Mouse (Mus musculus): ENCODE measurements around the gene Slc16a7.

The Slc16a7 gene

DNA sequence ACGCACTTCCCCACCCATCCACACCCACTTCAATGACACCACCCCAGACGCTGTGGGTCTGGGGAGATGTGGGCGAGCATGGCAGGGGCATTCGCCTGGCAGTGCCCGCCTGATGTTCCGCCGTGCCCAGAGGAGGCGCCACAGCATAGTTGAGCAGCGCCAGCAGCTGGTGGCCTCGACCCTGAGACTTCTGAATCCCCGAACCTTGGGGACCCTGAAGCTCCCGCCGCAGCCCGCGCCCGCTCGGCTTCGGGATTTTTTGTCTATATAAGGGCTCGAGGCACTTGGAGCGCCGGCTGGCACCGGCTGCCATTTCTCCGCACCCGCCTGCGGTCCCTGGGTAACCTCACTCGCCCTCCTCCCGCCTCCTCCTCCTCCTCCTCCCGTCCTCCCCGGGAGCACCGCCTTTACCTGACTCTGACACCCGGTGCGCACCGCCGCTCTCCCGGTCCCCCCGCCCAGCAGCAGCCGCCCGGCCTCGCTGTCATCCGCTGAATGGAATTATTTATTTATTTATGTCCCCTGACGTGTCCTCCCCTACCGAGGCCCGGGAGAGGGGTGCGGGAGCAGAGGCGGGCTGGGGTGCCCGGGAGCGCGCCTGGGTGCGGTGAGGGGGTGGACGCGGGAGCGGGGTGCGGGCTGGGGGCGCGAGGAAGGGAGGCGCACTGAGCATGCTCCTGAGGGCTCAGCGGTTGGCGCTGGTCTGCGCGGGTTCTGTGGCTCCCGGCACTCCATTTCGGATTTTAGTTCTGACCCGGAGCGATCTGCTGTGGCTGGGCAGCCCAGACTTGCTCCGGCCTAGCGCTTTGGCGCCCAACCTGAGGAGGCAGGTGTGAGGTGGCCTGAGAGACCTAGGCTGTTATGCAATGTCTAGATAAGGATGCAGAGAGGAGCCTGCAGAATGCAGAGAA, at the start of gene Slc16a7:
Gene Slc16a7, minus strand, starts transcription at position 590 of the 911 bp plus-strand sequence.
- DNase-seq, result peak; percentile 96

DNA sequence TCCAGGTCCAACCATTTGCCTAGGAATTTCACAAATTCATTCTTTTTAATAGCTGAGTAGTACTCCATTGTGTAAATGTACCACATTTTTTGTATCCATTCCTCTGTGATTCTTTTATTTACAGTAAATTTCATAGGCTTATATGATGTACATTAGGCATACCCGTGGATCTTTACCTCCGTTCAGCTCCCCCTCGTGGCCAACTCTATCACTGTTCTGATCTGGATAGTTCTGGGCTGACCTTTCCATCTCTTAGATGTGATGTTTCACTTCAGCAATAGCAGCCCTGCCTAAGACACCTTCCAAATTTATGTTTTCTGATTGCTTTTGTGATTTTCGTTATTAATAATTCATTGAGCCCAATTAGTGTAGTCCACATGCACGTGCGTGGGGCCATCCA, 29.5 kb upstream of the Slc16a7 start:
- DNase-seq, result no peak

DNA sequence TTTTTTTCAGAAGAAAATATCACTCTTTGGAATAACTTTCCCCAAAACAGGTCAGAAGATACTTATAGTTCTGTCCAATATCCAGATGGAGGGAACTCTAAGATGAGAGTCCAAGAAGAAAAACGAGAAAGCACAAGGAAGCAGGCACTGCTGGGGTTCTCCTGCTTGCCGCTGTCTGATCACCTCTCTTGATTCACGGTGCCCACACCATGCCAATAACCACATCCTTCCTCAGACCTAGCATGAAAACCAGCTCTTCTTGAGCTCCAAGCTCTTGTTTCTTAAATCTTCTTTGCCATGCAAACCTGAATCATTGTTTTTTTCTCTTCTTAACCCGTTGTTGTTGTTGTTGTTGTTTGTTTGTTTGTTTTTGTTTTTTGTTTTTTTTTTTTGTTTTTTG, 10.5 kb upstream of the Slc16a7 start:
- no peak for DNase-seq

DNA sequence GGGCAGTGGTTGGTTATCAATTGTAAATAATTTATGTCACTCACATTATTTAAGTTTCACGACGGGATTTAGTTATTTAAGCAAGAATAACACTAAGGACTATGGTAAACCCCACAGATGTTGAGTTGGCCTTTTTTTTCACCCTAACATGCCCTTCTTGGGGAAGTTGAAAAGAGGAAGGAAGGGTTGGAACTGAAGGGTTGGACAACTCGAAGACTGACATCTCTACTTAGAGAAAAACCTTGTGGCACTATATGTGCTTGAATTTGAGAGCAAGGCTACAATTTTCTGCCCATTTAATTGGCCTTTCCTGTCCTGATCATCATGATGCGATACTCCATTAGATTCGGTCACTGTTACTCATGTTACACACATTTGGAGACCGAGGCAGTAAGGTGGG, 746 bp upstream of the Slc16a7 start:
- no peak for DNase-seq

DNA sequence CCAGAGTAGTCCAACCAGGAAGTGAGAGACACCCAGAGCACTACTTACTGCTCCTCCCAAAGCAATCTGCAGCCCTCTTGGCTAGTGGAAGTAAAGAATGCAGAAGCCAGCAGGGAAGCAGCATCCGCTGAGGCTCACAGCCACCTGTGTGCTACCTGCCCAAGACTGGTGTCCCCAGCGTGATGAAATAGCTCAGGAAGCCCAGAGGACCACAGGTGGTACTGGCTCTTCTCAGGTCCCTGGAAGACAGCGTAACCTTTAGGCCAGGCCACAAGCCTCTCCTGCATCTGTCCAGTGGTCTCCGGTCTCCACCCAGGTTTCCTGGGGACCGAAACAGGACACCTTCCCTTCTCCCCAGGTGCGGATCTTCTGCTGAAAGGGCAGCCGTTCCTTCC, 787 bp downstream of the Slc16a7 start:
- peak; percentile 69 for DNase-seq

DNA sequence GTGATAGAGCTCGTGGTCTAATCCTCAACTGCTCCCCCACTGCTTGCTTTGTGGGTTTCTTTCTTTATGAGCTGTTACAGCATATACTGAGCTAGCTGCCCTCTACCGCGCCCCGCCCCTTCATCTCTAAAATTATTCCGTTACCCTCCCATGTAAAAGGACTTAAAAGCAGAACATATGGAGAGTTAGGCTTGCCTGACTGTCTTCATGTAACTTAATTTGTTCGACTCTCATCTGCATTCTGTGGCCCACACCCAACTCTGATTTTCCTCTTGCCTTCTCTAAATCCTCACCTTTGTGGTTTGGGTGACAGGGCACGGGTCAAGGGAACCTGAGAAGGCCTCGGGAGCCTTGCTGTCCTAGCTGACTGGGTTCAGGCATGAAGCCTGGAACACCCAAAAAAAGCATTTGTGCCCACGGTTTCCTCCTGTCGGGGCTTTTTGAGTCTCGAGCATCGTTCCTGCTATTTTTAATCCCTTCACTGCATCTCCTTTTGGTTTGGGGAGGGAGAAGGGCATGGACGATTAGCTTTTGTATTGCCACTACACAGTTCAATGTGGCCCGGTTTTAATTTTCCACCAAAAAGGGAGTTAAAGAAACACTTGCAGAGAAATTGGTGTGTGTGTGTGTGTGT, 1.4 kb downstream of the Slc16a7 start:
- DNase-seq, result no peak

DNA sequence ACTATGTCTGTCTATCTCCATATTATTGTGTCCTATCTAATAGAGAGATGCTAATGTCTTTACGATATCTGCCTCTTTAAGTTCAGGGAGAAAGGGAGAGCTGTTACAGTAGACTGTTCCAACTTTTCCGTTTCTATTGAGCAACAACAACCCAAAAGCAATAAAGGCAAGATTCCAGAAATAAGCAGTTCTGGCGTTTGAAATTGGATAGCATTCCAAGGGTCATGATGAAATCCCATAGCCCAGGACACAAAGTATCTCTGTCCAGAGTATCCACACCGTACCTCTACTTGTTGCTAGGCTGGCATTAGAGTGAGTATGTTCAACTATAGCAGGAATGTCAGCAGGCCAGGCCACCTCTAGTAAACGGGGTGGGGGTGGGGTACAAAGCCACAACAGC, 13.7 kb downstream of the Slc16a7 start:
- no peak for DNase-seq

DNA sequence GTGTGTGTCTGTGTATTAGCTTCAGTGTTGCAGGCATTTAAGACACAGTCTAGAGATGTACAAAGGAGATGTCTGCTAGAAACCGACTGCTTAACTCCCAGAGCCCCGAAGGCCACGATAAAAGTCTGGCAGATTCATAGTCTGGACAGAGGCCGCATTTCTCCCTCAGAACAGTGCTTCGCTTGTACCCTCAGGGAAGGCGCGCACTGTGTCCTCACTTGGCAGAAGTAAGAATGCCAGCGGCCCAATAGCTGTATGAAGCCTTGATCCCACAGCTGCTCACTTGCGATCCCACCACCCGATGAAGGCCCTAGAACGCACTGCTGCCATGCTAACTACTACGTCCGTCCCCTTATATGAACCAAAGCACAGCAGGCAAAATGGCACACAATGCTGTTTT, 16.6 kb downstream of the Slc16a7 start:
- no peak for DNase-seq

DNA sequence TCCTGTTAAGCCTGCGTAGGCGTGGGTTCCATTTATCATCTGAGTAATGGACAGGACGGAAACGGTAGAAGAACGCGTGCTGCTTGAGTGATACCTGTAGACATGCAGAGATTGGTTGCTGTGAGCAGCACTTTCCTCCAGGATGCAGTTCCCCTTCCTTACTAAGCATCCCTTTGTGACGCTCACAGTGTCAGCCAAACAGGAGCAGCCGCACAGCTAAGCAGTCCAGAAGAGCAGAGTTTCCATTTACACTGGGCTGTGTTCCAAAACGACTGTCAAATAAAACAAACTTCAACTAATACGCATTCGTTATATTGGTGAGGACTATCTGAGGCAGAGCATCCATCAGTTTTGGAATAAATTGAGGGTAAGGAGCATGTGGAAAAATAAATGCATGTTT, 17.8 kb downstream of the Slc16a7 start:
- no peak for DNase-seq

DNA sequence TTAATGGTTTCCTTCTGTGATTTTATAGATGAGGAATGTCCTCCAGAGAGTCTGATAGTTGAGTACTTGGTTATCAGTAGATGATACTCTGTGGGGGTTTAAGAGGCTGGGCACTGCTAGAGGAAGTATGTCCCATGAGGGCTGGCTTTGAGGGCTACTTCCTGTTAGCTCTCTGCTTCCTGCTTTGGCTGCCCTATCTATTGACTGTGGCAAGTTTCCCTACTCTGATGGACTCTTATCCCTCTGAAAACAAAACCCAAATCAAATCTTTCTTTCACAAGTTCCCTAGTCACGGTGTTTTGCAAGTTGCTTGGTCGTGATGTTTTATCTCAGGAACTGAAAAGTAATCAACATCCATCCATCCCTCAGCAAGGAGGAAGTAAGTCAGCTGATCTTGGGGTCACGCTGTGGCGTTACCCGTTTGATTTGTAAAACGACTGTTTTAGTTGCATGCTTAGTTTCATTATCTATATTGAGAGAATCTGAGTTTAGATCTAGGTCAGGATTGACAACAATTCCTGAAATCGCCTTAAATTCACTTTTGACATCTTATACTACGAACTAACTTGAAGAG, 19.1 kb downstream of the Slc16a7 start:
- DNase-seq, result no peak

DNA sequence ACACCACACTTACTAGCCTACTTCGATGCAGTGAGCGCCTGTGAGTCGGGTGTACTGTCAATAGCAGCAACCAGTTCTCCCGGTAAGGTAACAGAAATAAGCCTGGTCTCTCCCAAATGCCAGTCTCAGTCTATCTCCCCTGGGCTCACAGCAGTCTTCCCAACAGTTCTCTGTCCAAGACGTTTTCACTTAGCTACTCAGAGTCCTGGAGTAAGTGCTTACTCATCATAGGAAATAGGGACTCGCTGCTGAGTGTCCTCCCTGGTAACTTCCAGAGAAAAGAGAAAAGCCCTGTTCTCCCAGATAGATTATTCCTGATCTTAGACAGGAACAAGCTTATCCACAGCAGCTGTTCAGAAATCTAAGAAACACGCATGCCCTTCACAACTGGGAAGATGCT, 30.8 kb downstream of the Slc16a7 start:
- no peak for DNase-seq

DNA sequence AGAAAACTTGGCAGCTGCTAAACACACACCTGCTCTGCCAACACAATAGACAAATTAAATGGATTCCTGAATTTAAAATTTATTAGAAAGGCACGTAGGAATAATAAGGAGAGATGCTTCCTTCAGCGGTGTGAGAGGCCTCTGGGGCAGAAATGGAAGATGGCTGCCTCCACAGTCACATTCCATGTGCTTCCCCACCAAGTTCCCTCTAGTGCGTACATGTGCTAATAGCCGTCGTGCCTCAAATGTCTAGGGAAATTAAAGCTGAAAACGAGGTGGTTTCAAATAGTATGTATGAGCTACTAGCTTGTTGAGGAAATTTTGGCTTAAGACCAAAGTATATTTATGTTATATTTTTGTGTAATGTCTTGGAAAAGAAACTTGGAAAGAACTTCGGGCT, 36.5 kb downstream of the Slc16a7 start:
- DNase-seq, result no peak

DNA sequence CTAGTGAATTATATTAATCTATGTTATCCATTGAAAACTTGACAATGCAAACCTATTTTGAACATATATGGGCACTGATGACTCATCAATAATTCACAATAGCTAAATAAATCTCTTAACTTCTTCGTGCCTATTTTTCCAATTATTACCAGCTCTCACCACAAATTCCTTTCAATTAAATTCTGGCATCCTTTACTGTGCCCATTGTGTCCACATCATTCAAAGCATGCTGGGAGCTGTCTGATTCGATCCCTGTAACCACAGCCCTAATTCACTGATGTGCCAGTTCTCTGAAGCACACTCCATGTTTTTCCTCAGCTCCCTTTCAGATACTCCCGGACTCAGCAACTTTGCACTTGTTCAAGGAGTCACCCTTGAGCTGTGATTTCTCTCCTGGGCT, 41.1 kb downstream of the Slc16a7 start:
- DNase-seq, result no peak

DNA sequence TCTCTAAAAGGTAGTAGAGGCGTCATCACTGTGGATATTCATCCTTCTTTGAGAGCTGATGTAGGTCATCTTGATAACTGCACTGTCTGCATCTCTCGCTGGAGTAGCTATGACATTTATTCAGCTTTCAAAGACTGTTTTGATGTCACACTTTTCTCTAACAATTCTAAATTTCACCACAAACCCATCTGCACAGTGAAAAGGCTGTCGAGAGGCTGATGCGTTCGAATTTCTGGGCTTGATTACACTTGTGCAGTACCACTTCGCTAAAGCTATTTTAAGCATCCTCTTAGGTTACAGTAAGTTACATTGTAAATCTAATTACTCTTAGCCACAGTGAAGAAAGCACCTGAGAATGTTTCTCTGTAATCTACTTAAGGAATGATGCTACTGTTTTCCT, 42.1 kb downstream of the Slc16a7 start:
- no peak for DNase-seq

DNA sequence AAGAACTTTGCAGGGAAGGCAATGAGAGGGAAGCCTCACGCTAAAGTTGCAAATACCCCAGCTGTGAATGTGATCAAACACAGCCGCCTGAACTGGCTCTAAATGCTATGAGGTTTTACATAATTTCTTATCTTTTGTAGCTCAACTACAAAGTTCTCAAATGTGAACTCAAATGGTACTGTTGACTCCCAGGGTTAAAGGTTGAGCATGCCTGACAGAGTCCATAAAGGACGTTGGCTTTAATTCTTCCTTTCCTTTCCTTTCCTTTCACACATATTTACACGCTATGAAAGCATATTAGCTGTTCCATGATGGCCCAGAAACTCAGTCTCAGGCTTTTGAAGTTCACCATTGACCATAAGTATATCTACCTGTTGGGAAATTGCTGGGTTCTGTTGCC, 42.9 kb downstream of the Slc16a7 start:
- DNase-seq, result no peak

DNA sequence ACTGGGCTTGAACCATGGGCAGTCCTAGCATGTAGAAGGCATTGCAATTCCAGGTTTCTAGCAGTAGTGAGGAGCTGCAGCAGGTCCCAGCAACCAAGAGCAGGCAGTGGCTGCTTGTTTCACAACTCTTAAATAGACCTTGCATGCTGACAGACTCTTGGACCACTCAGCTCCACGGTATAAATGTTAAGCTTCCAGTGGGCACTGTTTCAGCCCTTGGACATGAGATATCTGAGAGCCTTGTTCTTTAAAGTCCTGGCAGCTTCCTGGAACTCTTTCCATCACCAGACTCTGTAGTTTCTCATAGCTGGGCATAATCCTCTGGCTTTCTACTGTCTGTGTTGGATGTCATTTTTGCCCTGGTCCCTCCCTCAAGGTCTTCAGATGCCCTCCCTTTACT, 43.7 kb downstream of the Slc16a7 start:
- DNase-seq, result no peak

DNA sequence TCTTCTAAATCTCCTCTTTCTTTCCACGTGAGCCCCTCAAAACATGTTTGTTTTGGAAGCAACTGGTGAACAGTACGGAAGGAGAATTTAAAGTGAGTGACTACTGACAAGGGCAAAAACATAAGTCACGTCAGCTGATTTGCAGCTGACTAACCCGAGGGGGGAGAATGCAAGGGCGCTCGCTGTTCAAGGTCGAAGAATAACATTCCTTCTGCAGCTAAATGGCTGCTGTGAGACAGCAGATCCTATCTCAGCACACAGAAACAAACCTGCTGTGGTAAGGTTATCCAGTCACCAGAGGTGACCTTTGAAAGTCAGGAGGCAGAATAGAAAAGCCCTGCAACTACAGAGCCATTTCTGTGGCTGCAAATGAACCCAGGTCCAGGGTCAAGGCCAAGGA, 47.1 kb downstream of the Slc16a7 start:
- DNase-seq, result no peak

DNA sequence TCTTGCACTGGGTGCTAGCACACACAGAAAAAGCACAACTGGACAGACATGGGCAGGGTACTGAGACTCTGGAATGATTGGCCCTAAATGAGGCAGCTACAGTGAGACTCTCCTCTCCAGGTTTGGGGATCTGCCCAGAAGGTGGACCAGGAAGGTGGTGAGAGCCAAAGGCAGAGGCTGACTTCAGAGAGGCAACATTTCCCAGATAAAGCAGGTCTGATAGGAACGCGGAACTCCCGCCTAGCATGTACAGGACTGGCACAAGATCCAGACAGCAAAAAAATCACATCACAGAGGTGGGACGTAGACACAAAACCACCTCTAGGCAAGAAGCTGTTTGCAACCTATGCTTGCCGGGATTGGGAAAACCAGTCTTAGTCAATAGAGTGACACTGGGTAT, 55.5 kb downstream of the Slc16a7 start:
- DNase-seq, result no peak

DNA sequence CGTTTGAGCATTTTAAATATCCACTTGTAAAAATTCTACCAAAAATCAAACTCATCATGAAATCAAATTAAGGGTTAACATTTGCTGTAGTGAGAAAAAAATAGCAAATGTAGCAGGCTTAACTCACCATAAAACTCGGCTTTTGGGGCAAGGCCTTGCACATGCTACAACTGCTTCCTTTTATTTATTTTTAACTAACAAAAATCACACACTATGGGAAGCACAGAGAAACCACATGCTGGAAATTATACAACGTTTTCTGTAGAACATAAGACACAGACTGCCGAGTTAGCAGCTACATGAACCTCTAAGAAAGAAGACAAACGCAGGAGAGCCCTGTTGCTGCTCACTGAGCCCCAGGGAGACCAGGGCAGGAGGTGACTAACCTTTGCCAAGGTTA, 57.9 kb downstream of the Slc16a7 start:
- DNase-seq, result no peak

DNA sequence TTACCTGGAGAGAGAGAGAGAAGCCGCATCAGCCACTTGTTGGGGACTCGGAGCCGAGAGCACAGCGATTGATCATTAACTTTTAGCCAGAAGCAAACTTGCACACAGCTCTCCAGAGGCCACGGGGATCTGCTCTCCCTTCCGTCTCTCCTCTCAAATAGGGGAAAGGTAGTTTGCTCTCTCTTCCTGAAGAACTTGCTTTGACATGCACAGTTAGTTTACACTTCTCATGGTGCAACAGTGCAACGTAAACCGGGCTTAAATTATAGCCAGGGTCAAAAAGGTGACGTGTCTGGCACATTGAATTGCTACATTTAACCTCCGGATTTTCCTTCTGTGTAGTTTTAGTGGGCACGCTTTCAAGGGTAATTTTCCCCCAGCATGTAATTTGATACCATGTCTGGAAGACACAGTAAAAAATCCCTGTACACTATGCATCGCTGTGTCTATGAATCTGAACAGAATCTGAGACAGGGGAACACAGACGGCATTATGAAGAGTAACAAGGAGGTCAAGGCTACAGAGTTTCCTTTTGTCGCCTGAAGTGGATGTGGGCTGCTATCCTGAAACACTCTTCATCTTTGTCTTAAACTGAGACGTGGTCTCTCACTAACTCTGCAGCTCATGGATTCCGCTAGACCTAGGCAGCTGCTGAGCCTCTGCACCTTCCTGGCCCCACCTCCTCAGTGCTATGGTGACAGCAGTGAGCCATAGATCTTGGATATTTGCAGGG, 60.8 kb downstream of the Slc16a7 start:
- DNase-seq, result no peak

DNA sequence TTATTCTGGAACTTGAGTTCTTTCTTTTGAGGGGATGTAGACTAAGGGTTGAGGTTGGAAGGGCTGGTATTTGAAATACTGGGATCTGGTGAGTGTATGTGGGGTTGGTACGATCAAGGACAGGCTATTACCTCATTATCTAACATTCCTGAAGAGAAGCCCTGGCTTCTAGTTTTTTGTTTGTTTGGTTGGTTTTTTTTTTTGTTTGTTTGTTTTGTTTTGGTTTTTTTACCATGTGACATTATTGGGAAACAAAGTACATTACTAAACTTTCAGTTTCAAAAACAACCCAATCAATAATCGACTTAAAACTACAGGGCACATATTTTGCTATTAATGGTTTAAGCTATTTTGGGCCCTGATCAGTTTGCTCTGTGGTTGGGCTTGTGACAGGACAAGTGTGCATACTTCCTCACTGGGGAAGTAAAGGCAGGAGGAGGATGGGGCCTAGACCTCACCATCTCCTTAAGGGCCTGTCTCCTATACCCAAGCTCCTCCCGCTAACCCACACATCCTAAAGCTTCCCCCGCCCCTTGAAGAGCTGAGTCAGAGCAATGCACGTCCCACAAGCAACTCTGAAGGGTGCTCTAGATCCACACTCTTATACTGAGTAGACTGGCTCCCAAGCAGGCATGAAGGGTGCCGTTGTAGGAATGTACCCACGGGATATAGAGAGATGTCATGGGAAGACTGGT, 64.2 kb downstream of the Slc16a7 start:
- no peak for DNase-seq

DNA sequence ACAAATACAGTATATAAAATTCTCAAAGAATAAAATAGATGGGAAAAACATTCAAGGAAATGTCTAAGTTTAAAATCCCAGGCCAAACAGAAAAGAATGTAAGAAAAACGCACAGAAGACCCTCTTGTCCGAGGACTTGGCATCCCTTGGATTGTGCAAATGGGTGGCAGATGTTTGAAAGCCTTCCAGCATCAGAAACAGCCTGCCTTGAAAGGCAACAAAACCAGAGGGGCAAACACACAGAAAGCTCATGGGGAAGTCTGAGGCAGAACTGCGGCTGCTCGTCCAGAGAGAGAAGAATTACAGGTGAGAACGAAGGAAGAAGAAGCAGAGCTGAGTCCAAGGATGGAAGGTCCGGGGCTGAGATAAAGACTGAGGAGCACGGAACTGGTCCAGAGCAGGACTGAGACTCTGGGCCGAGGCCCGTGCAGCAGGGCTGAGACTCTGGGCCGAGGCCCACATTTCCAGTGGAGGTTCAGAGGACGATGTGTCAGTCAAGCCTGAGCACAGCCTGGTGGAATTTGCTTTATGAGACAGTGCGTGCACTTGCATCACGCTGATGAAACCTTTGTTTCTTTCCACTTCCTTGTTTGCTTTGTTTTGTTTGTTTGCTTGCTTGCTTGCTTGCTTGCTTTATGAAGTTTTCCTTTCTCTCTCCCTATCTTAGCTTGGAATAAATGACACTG, 65.0 kb downstream of the Slc16a7 start:
- DNase-seq, result no peak
